Mouse (Mus musculus): ENCODE data around the gene Gm8206.
A peak's percentile ranks its signal among the peaks of the same experiment; 100 is the strongest.
"Not testable (repeated sequence)": the region's sequence is repeated elsewhere in the genome, so short reads cannot be mapped to it uniquely, and the experiment has no call there.

Gene Gm8206

GRCm38 (mm10) chr14:6093842-6094241 is at the start of gene Gm8206:
Gm8206 (minus strand) TSS chr14:6093942.
- not testable (repeated sequence) for DNase-seq (ENCODE audit: low spot score in 2 of 2)

GRCm38 (mm10) chr14:6125707-6126106 is 32.0 kb upstream of the Gm8206 start, which contains the start of gene Gm3476:
Gm3476 (minus strand) TSS chr14:6125807.
- DNase-seq (ENCODE audit: low spot score in 2 of 2), result not testable (repeated sequence)

DNA sequence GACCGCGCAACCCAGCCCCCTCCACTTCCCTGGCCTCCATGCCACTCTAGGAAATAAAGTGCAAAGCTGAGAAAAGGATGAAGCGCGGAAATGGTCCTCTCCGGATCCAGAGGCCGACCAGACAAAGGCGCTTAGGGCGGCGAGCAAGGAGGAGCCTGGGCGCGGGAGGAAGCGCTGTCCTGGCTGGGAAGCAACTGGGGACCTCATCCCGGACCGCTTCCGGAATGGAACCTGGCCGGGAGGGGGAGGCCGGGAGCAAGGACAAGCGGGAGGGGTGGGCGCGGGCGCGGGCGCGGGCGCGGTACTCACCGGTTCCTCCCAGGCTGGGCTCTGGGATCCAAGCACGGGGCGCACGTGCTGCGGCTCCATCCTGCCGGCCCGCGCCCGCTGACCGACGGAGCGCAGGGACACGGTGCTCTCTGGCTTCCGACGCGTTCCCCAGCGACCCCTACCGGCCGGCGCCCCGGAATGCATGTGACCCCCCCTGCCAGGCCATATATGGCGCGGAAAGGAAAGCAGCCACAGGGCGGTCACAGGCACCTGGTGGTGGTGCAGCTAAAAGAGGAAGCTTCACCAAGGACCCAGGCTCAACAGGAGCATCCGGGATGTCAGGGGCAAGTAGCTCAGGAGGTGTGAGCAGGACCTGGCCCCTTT is 14.7 kb upstream of the Gm8206 start, which contains the start of gene Gm3468:
TSS of gene Gm3468 (minus strand) at position 394 of the 654 bp plus-strand sequence.
- peak; percentile 27 to 34 for DNase-seq (ENCODE audit: low spot score in 2 of 2)

- peak in 1 of 2 experiments; percentile 3 for DNase-seq (ENCODE audit: low spot score in 2 of 2)
Observed at GRCm38 (mm10) chr14:6107500-6107899, 13.8 kb upstream of the Gm8206 start.

GRCm38 (mm10) chr14:6058167-6058566 is 35.6 kb downstream of the Gm8206 start, which contains the start of gene Gm6337:
Gm6337 (minus strand) TSS chr14:6058267.
- DNase-seq (ENCODE audit: low spot score in 2 of 2), result not testable (repeated sequence)

GRCm38 (mm10) chr14:5987136-5987535 is 106.6 kb downstream of the Gm8206 start:
- DNase-seq (ENCODE audit: low spot score in 2 of 2), result not testable (repeated sequence)

GRCm38 (mm10) chr14:5979037-5979436 is 114.7 kb downstream of the Gm8206 start, which contains the start of gene Gm3453:
Gm3453 (minus strand) TSS chr14:5979137.
- not testable (repeated sequence) for DNase-seq (ENCODE audit: low spot score in 2 of 2)

Measured in right cerebral cortex, adult 2 months (tissue).